Mouse (Mus musculus) neural tube, embryonic 15.5 days (tissue): ENCODE measurements around the gene Syt16. TPM values are rescaled to one million over a fixed set of nuclear protein-coding genes. Genes with fewer than 3 reads are reported as not detected.

Source experiments
- ATAC-seq: fragments of 200-750 bp; cut with Nextera tagmentation; 2 replicates; pipeline ENCODE4 v1.8.0; 2017; ENCODE audit warnings: mild to moderate bottlenecking, moderate TSS enrichment, moderate library complexity; ENCODE audit not compliant: low FRiP score
- H3K27ac ChIP-seq: fragments of 300-500 bp; sonication (generic); replicated peaks from 2 replicates; pipeline ENCODE4 v1.5.1; 2015; ENCODE audit warnings: mild to moderate bottlenecking, inconsistent platforms
- H3K27me3 ChIP-seq: fragments of 300-500 bp; sonication (generic); replicated peaks from 2 replicates; pipeline ENCODE4 v1.6.1; 2015; ENCODE audit warnings: inconsistent platforms
- H3K36me3 ChIP-seq: fragments of 300-500 bp; sonication (generic); 2 replicates; pipeline ENCODE4 v1.6.1; 2015; ENCODE audit warnings: inconsistent platforms
- H3K4me1 ChIP-seq: fragments of 300-500 bp; sonication (generic); 2 replicates; pipeline ENCODE4 v1.6.1; 2015; ENCODE audit warnings: inconsistent platforms
- H3K4me2 ChIP-seq: fragments of 300-500 bp; sonication (generic); 2 replicates; pipeline ENCODE4 v1.6.1; 2015; ENCODE audit warnings: inconsistent platforms, mild to moderate bottlenecking, moderate library complexity
- H3K4me3 ChIP-seq: fragments of 300-500 bp; sonication (generic); replicated peaks from 2 replicates; pipeline ENCODE4 v1.5.1; 2015; ENCODE audit warnings: mild to moderate bottlenecking, inconsistent platforms
- H3K9ac ChIP-seq: fragments of 300-500 bp; sonication (generic); replicated peaks from 2 replicates; pipeline ENCODE4 v1.6.1; 2015; ENCODE audit warnings: mild to moderate bottlenecking, inconsistent platforms
- H3K9me3 ChIP-seq: fragments of 300-500 bp; sonication (generic); replicated peaks from 2 replicates; pipeline ENCODE4 v1.6.1; 2016; ENCODE audit warnings: inconsistent platforms
- WGBS: fragments of 180-500 bp; shearing (Covaris S2); methylation state at CpG from one replicate; pipeline ENCODE4 v1.1.7; 2015; ENCODE audit warnings: mixed read lengths; 5-methylcytosine and 5-hydroxymethylcytosine counted together
- polyA plus RNA-seq: library from polyadenylated mRNA; unstranded; fragments of >200 nt; fragmentation: Nextera tagmentation; extraction: Ambion mirVana; gene quantifications from 2 replicates; pipeline ENCODE4 v1.2.1, GENCODE M21; 2015

The Syt16 gene
- polyA plus RNA-seq, 1 experiment from 2014 or later, result 78.5 TPM

- no peak overlapping the region for H3K4me3 ChIP-seq
- no peaks in the 10 kb centered on the region for H3K27me3 ChIP-seq
- H3K4me2 ChIP-seq, result no peak overlapping the region
- WGBS, result 78% methylated on average over 11 of the region's 11 CpGs
- H3K9me3 ChIP-seq, result no peaks in the 10 kb centered on the region
- H3K4me1 ChIP-seq, result no peaks in the 10 kb centered on the region
- no peak overlapping the region for H3K9ac ChIP-seq
- no peak overlapping the region for H3K27ac ChIP-seq
- peaks cover 6% of the 10 kb centered on the region; the same call in 1 of the 2 replicates for H3K36me3 ChIP-seq
- no peak for ATAC-seq
Observed at GRCm38 (mm10) chr12:74188243-74188785, 190.9 kb downstream of the Syt16 start.

GRCm38 (mm10) chr12:74188815-74189214 lies 191.4 kb downstream of the Syt16 start:
- no peaks in the 10 kb centered on the region for H3K9me3 ChIP-seq
- no peaks in the 10 kb centered on the region for H3K27me3 ChIP-seq
- no peak overlapping the region for H3K4me2 ChIP-seq
- no peak overlapping the region for H3K4me3 ChIP-seq
- H3K27ac ChIP-seq, result no peak overlapping the region
- WGBS, result 53% methylated on average over 7 of the region's 7 CpGs
- H3K4me1 ChIP-seq, result no peaks in the 10 kb centered on the region
- ATAC-seq, result no peak
- H3K36me3 ChIP-seq, result peaks cover 6% of the 10 kb centered on the region; the same call in 1 of the 2 replicates
- H3K9ac ChIP-seq, result no peak overlapping the region

- WGBS, result 80% methylated on average over 4 of the region's 4 CpGs
- Histone ChIP-seq H3K27ac (no peak overlapping the region), H3K4me3 (no peak overlapping the region), H3K4me2 (no peak overlapping the region), H3K9me3 (no peaks in the 10 kb centered on the region), H3K9ac (no peak overlapping the region), H3K36me3 (no peaks in the 10 kb centered on the region), H3K27me3 (no peaks in the 10 kb centered on the region), H3K4me1 (no peaks in the 10 kb centered on the region)
- ATAC-seq, result no peak
Observed at GRCm38 (mm10) chr12:74189840-74190239, 192.4 kb downstream of the Syt16 start.

DNA sequence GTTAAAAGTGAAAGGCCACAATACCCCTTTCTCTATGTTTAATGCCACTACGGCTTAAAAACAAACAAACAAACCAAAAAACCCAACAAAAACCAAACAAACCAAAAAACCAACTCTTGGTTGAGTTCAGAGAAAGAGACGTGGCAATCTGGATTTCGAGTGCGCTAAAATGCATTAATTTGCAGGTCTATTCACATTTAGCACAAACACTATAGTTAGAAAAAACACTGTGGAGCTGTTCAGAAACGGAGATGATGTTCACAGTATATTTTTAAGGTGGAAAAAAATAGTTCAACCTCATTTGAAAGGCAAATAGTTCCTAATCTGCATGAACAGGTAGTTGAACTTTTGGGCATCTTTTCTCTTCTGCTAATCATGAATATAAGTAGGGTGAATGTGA lies 192.8 kb downstream of the Syt16 start:
- whole genome bisulfite sequencing, result 93% methylated on average over 5 of the region's 5 CpGs
- no peak overlapping the region for H3K9ac ChIP-seq
- no peak overlapping the region for H3K4me2 ChIP-seq
- H3K27ac ChIP-seq, result no peak overlapping the region
- ATAC-seq, result no peak
- H3K36me3 ChIP-seq, result no peaks in the 10 kb centered on the region
- H3K27me3 ChIP-seq, result no peaks in the 10 kb centered on the region
- no peaks in the 10 kb centered on the region for H3K4me1 ChIP-seq
- H3K4me3 ChIP-seq, result no peak overlapping the region
- no peaks in the 10 kb centered on the region for H3K9me3 ChIP-seq

GRCm38 (mm10) chr12:74192552-74192951 lies 195.1 kb downstream of the Syt16 start:
- Histone ChIP-seq H3K27me3 (no peaks in the 10 kb centered on the region), H3K27ac (no peak overlapping the region), H3K4me2 (no peak overlapping the region), H3K9ac (no peak overlapping the region), H3K36me3 (no peaks in the 10 kb centered on the region), H3K4me3 (no peak overlapping the region), H3K4me1 (no peaks in the 10 kb centered on the region), H3K9me3 (no peaks in the 10 kb centered on the region)
- 95% methylated on average over 4 of the region's 4 CpGs for WGBS
- ATAC-seq, result no peak

GRCm38 (mm10) chr12:74201410-74201809 lies 203.9 kb downstream of the Syt16 start:
- no peak overlapping the region for H3K4me2 ChIP-seq
- 78% methylated on average over 5 of the region's 5 CpGs for WGBS
- H3K9ac ChIP-seq, result no peak overlapping the region
- H3K27ac ChIP-seq, result no peak overlapping the region
- H3K36me3 ChIP-seq, result no peaks in the 10 kb centered on the region
- H3K4me1 ChIP-seq, result peaks cover 8% of the 10 kb centered on the region
- no peaks in the 10 kb centered on the region for H3K9me3 ChIP-seq
- H3K27me3 ChIP-seq, result no peaks in the 10 kb centered on the region
- H3K4me3 ChIP-seq, result no peak overlapping the region
- no peak for ATAC-seq

DNA sequence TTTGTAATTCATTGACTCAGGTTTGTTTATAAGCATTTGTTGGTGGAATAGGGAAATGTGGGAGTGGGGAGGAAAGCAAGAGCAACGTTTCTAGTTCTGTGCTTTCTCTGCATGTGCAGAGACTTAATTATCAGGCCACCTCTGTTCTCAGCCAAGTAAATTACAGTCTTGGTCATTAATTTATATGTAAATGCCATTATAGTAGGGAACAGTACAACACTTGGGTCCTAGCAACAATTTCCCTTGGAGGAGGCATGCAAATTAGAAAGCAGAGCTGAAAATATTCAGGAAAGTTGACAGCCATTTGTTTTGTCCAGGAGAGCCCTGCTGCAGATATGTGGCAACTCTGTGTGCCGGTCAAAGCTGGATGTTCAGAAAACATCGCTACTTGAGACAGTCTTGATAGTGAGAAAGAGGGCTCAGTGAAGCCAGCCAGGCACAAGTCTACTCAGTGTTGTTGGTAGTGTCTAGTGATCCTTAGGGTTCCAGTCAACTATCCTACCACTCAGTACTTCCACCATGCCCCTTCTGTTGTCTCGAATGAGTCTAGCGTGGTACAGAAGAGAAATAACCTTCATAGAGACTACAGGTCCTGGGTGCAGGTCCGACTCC lies 205.1 kb downstream of the Syt16 start:
- H3K4me2 ChIP-seq, result no peak overlapping the region
- H3K9ac ChIP-seq, result no peak overlapping the region
- WGBS, result 64% methylated on average over 6 of the region's 6 CpGs
- H3K9me3 ChIP-seq, result no peaks in the 10 kb centered on the region
- peaks cover 8% of the 10 kb centered on the region for H3K4me1 ChIP-seq
- no peak overlapping the region for H3K4me3 ChIP-seq
- H3K27ac ChIP-seq, result peak overlapping the region; percentile 38; the same call in 1 of the 2 replicates
- H3K27me3 ChIP-seq, result no peaks in the 10 kb centered on the region
- H3K36me3 ChIP-seq, result no peaks in the 10 kb centered on the region
- no peak for ATAC-seq

- no peak overlapping the region for H3K9ac ChIP-seq
- no peaks in the 10 kb centered on the region for H3K9me3 ChIP-seq
- no peaks in the 10 kb centered on the region for H3K27me3 ChIP-seq
- no peaks in the 10 kb centered on the region for H3K4me1 ChIP-seq
- no peak overlapping the region for H3K4me2 ChIP-seq
- no peaks in the 10 kb centered on the region for H3K36me3 ChIP-seq
- H3K4me3 ChIP-seq, result no peak overlapping the region
- no peak overlapping the region for H3K27ac ChIP-seq
- 77% methylated on average over 3 of the region's 3 CpGs for WGBS
- ATAC-seq, result no peak
Observed at GRCm38 (mm10) chr12:74212156-74212555, 214.7 kb downstream of the Syt16 start.

GRCm38 (mm10) chr12:74216103-74216728 lies 218.8 kb downstream of the Syt16 start:
- H3K4me2 ChIP-seq, result no peak overlapping the region
- H3K4me3 ChIP-seq, result no peak overlapping the region
- H3K27me3 ChIP-seq, result no peaks in the 10 kb centered on the region
- H3K9me3 ChIP-seq, result no peaks in the 10 kb centered on the region
- H3K27ac ChIP-seq, result no peak overlapping the region
- no peak for ATAC-seq
- WGBS, result 77% methylated on average over 5 of the region's 5 CpGs
- no peaks in the 10 kb centered on the region for H3K4me1 ChIP-seq
- no peak overlapping the region for H3K9ac ChIP-seq
- no peaks in the 10 kb centered on the region for H3K36me3 ChIP-seq

- no peaks in the 10 kb centered on the region for H3K27me3 ChIP-seq
- no peaks in the 10 kb centered on the region for H3K4me1 ChIP-seq
- H3K9me3 ChIP-seq, result no peaks in the 10 kb centered on the region
- 87% methylated on average over 4 of the region's 4 CpGs for WGBS
- no peaks in the 10 kb centered on the region for H3K36me3 ChIP-seq
- no peak overlapping the region for H3K27ac ChIP-seq
- H3K4me3 ChIP-seq, result no peak overlapping the region
- no peak overlapping the region for H3K9ac ChIP-seq
- no peak for ATAC-seq
- no peak overlapping the region for H3K4me2 ChIP-seq
Observed at GRCm38 (mm10) chr12:74219909-74220308, 222.4 kb downstream of the Syt16 start.

DNA sequence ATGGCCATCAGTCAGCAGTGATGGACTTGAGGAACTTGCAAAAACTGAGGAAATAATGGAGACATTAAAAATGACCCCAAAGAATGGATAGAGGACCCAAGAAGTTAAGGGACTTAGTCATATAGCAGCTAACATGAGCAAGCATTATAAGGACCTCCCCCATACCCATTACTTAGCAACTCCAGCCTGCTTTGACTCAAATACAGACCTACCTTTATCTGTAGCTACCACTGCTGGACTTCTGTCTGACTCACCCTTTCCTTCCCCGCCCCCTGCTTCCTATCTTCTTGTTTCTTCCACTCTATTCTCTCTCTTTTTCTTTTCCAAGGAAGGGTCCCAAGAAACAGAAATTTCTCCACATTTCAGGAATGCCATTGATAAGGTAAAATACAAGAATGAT lies 223.2 kb downstream of the Syt16 start:
- WGBS, result 88% methylated on average over 1 of the region's 1 CpGs
- no peak overlapping the region for H3K4me2 ChIP-seq
- H3K4me1 ChIP-seq, result no peaks in the 10 kb centered on the region
- H3K36me3 ChIP-seq, result no peaks in the 10 kb centered on the region
- no peaks in the 10 kb centered on the region for H3K9me3 ChIP-seq
- no peak for ATAC-seq
- H3K27me3 ChIP-seq, result no peaks in the 10 kb centered on the region
- no peak overlapping the region for H3K4me3 ChIP-seq
- H3K27ac ChIP-seq, result no peak overlapping the region
- no peak overlapping the region for H3K9ac ChIP-seq

- H3K27me3 ChIP-seq, result no peaks in the 10 kb centered on the region
- ATAC-seq, result no peak
- H3K4me2 ChIP-seq, result no peak overlapping the region
- H3K4me3 ChIP-seq, result no peak overlapping the region
- H3K36me3 ChIP-seq, result no peaks in the 10 kb centered on the region
- H3K9me3 ChIP-seq, result no peaks in the 10 kb centered on the region
- H3K4me1 ChIP-seq, result 0 out of 2 replicates have a peak, but pooled peaks cover 4% of the 10 kb centered on the region
- WGBS, result 58% methylated on average over 10 of the region's 10 CpGs
- no peak overlapping the region for H3K9ac ChIP-seq
- no peak overlapping the region for H3K27ac ChIP-seq
Observed at GRCm38 (mm10) chr12:74230808-74231207, 233.3 kb downstream of the Syt16 start.
